Mouse (Mus musculus): ENCODE measurements at regions not wholly inside any gene's neighbourhood (a gene's known extent, or its start where the extent isn't known, plus 50 kb on each side); places are given as distances from the start of the nearest gene placed in this dataset.

DNA sequence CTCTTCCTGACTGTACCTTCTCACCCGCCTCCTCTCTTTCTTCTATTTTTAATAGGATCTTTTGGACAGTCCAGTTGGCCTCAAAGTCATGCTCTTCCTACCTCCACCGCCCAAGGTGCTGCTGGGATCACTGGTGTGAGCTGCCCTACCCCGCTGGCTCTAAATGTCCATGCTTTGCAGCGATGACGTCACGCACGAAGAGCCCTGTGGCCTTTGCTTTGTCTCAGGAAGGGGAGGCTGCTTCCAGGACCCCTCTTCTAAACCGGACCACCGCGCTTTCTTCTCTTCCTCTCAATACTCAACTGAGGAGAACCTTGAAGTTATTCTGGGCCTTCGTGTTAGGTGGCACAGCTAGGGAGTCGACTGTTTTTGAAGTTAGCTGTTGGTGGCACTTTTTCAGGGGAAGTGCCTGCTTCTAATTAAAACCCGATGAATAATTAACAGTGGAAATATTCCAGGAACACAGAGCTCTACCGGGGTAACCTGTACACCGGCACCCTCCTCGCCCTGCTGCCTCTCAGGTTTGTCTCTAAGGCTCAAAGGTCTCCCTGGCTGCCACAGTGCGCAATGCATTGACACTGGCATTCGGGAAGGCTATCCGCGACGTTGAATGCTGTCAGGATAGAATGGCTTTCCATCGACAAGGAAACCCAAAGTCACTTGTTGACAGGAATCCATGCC is 188.7 kb downstream of the Ifng start:
- DNase-seq: no peak

DNA sequence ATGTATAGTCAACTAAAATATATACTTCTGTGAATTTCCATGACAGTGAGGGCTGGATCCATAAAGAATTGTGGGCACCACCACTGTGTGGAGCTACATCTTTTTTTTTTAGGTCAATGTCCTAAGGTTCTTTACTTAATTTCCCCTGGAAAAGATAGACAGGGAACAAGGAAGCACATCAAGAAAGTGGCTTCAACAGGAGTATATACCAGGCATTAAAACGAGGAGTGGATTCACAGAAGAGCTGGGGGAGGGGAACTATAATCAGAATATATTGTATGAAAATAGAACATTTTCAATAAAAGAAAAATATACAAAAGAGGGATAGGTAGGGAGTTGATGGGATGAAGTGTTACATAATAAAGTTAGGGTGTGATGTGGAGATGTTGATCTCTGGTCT is 190.9 kb downstream of the Ifng start:
- DNase-seq: no peak

DNA sequence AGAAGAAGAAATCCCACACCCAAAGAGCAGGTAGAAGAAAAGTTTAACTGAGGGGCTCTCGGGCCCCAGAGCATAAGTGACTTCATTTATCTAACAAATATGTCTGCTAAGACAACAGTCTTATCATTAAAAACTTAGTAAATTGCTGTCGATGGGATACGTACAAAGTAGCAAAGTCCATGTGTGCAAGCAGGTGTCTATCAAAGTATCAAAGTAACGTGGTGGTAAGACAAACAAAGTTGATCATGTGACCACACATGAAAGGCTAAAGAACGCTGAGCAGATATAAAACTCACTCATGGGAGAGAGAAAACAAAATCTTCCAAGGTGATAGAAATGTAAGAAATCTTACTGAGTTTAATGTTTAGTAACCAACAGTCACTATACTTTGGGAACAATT is 191.3 kb downstream of the Ifng start:
- no peak for DNase-seq

DNA sequence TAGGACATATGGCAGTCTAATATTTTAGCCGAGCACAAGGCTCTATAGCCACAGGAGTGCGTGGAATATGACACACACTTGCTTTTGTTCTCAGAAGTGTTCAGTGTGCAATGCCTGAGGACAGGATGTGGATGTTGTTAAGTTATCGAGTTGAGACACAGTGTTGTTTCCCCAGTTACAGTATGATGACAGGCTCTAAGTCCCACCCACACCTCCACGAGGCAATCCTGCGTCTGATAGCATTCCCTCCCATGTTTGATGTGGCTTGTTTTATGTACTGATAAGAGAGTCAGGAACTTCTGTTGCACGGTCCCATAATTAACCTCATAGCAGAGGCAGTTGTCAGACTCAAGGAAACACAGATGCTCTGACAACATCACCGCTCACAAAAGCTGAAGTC is 192.6 kb downstream of the Ifng start:
- no peak for DNase-seq

DNA sequence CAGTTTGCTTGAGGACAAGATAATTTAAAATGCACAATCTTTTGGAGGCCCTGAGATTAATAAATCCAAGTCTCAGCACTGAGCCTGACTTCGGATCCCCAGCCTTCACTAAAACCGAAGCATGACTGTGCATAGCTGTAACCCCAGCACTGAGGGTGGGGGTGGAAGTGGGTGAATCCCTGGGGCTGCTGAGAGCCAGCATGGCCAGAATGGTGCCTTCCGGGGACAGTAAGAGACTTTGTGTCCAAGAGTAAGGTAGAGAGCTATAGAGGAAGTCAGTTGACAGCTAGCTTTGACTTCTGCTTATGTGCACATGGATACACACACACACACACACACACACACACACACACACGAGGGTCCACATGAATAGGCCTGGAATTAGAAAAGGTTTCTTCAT is 198.3 kb downstream of the Ifng start:
- DNase-seq: no peak

DNA sequence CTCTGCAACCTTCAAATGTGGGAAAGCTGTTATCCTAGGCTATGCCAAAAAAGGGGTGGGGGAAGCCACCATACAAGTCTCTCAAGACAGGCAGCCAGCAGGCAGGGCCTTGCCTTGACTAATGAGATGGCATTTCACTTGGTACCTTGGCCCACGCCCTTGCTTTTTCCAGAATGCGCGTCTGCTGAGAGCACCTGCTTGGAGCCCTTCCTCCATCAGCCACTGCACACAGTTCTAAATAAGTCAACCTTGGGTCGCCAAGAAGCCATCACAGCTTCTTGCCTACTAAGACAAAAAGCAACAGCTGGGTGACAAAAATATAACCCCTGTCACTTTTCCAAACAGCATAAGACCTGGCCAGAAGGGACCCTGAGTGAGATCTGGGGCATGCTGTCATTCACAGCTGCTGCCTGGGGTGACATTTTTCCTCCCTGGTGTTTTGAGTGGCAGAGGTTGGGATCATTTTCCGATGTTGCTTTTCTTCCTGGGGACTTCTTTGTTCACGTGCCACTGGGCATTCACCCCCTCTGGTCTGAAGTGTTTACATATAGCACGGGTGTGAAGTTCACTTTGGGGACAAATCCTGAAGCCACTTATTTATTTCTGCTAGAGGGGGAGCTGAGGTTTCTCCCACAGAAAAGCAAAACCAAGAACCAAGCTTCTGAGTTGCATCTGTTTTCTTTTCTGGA is 199.4 kb downstream of the Ifng start:
- no peak for DNase-seq

DNA sequence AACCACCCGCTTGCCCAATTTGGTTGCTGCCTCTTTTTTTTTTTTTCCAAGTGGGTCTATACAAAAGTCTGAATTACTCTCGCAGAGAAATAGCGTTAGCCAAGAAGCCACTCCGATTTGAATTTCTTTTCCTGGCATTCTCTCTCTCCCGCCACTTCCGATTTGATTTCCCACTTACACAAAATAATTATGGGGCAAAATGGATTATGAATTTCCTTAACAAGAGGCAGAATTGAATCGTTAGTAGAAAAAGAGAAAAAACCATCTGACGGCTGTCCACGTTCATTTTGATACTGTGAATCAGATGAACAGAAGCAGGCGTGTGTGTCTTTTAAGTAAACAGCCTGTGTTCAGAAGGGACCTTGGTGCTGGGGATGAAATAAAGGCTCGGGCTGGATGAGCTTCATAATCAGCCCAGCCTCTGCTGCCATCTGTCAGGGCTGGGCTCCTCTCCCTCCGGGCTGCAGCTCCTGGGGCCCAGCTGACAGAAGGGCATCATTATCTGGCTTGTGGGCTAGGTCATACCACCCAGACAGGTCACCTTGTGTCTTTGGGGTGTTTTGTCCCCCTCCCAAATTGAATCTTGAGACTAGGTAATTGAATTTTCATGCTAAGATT is 200.1 kb downstream of the Ifng start:
- peak; percentile 18 to 19 for DNase-seq

DNA sequence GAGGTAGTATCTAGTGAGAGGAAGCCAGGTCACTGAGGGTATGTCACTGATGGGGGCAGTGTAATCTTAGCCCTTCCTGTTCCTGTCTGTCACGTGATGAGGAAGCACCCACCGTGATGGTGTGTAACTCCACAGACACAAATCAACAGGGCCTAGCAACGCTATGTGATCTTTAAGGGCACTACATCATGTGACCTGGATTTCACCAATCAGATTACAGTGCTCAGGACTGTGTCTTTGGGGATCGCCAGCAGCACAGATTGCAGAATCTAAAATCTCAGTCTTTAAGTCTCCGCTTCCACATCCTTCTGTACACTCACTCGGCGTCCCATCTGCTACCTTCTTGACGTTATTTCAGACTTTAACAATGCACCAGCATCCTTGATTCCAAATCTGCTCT is 202.8 kb downstream of the Ifng start:
- no peak for DNase-seq

DNA sequence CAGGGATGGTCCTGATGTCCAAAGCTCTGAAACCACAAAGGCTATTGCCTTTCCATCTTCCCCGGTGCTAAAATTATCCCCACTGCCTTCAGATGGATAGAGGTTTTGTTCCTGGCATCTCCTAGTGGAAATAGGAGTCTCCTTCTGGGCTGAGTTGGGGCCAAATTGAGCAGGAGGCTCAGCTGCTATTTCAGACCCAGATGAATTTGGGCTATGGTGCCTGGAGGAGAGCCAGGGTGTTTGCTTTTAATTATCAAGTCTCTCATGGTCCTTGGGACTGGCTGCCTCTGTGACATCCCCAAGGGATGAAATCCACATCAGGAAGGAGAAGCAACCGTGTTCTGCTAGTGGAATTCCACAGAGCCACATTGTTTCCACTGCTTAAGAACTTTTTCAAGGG is 207.3 kb downstream of the Ifng start:
- peak; percentile 53 to 54 for DNase-seq

DNA sequence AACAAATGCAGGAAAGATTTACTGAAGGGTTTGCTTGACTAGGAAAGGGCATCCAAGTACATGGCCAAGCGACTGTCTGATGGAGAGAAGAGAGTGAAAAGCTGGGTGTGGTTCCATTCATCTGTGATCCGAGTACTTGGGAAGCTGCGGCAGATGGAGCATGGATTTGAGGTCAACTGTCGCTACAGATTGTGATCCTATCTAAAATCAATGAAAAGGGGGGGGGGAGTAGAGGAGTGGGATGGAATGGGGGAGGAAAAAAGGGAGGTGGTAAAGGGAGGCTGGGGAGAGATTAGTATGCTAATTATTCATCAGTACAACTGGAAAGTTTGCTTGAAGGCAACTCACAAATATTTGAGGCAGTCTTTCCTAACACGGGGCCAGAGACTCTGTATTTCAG is 213.4 kb downstream of the Dyrk2 start:
- no peak for DNase-seq

DNA sequence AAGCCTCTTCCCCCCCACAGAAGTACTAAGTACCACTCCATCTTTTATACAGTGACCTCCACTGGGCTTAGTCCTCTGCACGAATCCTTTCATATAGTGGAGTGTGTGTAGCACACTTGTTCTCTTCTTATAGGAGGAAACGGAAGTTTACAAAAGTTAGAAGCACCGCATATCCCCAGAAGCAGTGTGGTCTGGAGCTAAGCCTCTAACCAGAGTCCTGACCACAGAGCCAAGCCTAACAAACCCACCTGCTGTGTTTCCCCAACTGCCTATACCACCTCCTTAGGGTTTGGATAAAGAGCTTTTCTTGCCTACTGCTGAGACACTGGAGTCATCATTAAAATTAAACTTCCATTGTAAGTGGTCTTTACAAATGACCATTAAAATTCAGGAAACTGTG is 204.0 kb downstream of the Dyrk2 start:
- DNase-seq: no peak

DNA sequence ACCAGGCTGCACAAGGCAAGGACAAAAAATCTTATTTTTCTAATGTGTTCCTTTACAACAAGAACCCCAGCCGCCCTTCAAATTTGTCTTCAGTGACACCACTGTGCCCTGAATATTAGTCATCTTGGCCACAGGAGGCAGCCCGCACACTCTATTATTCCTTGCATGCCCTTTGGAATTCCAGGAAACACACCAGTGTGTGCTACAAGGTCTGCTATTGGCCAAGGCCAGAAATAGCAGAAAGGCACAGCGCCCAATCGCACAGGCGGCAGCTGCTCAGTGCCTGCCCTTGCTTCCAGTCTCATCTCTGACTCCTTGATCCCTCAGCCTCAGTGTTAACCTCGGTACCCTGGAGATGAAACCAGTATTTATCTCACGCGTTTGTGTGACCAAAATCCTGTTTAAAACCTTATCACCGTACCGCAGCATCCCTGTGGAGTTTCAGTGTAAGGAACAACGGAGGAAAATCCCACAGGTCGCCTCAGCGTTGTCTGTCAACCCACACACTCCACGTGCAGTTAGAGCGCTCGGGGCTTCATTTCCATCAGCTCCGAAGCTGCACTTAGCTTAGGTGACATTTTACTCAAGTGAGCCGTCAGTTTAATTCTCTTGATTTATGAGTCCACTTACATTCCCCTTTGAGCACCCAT is 194.1 kb downstream of the Dyrk2 start:
- peak; percentile 3 to 6 for DNase-seq

DNA sequence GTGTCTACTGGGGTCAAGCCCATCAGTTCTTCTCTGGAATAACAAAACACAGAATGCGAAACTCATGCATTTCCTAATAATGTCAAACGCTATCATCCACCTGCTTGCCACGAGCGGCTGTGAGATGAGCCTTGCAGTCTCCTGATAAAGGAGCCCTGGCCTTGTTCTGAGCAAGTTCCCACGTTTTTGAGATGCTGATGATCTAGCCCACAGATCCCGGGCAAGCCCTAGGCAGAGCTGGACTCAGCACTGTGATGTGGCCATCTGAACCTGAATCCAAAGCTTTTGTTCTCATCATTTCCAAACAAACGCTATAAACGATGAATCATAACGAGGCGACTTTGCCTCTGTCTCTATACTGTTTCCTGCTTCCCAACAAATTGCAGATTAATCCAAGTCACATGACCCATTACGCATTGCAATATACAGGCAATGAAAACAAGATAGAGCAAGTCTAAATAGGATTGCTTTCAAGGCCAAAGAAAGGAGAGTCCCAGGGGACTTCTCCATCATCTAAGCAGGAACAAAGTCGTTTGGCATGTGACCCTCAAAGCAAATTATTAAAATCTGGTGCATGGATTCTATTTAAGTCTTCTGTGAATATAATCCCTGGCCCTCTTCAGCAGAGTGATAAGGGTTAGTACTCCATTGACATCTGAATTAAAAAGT is 191.1 kb downstream of the Dyrk2 start:
- no peak for DNase-seq

DNA sequence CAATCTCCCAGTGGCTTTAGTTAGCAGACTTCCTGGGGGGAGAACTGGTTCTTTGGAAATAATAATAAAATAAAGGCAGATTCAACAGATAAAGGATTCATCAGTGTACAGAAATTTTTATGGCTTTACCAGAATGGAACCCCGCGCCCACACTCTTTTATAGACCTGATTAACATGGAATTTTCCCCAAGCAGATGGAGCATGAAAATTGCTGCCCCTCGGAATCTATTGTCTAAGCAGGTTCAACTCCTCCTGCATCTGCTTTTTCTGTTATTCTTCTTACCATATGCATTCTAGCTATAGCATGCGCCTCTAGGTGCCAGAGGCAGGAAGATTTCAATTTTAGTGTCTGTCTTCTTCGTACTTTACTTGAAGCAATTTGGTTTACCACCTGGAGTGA is 190.5 kb downstream of the Dyrk2 start:
- DNase-seq: no peak

DNA sequence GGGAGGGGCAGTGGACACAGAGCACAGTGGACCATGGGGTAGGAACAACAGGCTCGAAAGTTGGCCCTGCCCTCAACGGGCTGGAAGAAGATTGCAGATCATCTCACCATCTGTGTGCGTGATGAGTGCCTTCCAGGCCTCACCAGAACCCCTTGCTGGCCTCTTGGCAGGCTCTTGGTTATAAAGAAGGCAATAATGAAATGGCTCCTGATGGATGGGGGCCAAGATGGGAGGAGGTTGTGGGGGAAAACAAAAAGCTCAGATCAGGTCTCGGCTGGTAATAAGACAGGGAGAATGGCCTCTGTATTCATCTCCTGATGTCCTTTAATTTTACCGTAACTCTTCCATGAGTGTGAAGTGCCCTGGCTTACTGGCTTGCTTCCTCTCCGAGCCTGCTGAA is 189.1 kb downstream of the Dyrk2 start:
- DNase-seq: no peak

DNA sequence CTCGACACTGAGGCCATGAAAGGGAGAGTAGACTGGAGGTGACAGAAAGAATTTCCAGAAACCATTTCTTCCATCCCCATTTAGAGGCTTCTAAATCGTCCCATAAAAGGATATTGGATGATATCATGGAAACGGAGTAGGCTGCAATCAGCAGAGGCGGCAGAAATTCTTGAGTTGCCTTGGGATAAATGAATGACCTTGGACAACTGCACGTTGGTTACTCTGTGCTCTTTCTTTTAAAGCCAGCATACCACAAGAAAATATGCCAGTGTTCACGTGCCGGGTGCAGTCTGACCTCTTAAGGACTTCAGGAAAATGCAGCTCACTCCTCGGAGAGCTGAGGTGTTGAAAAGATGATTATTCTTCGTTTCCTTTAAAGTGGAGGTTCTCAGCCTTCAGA is 186.7 kb downstream of the Dyrk2 start:
- DNase-seq: no peak

DNA sequence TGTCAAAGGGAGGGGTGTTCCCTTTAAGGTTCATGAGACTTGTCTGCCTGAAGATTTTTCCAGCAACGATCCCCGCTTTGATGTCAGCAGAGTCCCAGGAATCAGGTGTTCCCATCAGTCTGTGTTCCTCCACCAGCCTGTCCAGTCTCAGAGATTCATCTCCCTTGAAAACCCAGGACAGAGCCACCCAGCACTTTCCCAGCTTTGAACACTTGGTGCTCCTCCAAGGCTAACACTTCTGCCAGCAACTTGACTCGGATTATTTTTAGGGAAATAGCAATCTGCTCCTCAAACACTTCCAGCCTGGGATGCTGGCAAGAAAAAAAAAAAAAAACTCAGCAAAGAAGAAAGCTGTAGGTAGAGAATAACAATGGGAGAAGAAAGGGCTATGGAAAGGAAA is 170.7 kb downstream of the Dyrk2 start:
- DNase-seq: no peak

DNA sequence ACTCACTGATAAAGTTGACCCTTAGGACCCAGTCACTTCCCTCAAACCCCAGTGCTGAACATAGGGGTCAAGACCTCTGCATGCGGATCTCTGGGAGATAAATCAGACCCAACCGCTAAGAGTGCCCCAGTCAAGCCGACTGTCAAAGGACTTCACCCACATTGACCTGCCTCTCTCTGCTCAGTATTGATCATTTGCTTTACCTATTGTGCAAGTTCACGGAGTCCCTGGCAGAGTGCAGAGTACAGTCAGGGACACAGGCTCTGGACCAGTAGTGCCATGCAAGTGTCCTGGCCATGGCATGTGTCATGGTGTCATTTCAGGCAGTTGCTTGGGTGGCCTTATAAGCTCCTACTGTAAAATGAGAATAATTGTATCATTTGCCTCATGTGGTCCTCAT is 169.9 kb downstream of the Dyrk2 start:
- no peak for DNase-seq

DNA sequence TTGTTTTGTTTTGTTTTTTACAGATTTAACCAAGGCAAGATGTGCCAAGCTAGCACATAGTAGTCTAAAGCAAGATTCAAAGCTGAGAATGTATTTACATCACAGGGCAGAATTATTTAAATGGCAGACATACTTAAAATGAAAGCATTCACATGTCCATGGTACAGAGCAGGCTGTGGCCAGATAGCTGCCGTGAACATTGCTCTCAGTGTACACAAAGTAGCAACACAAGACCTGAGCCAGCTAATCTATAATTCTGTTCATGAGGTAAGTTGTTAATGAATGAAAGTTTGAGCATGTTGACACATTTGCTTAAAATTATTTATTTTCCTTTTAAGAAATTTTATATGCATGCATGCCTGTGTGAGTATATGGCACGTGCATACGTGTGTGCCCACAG is 164.0 kb downstream of the Dyrk2 start:
- no peak for DNase-seq

DNA sequence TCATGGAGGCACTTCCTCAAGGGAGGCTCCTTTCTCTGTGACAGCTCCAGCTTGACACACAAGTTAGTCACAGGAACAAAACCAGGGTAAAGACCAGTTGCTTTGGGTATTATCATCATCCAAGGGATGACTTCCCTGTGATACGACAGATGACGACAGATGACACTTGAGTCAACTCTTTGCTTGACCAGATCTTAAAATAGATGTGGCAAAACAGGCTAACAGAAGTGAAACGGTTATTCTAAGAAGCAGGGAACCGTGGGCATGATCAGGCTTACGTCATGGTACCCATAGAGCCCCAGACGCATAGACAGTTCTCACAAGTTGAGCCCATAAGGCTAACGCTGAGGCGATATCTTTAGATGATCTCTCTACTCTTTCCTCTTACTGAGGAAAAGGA is 160.3 kb downstream of the Dyrk2 start:
- no peak for DNase-seq

DNA sequence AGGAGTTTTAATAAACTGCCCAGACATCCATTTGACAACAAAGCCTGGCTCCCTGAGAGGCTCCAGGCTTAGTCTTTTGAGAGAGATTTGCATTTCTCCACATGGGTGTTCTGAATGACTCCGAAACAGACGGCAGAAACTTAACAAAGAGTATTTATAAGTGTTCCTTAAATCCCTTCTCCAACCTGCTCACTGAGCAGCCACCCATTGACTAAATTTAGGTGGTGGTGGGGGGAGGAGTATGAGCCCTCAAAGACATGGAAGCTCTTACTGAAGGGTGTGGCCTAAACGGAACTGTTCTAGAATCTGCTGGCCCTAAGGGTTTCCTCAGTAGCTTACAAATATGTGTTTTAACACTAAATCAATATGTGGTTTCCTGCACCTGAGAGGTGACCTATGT is 158.5 kb downstream of the Dyrk2 start:
- no peak for DNase-seq

DNA sequence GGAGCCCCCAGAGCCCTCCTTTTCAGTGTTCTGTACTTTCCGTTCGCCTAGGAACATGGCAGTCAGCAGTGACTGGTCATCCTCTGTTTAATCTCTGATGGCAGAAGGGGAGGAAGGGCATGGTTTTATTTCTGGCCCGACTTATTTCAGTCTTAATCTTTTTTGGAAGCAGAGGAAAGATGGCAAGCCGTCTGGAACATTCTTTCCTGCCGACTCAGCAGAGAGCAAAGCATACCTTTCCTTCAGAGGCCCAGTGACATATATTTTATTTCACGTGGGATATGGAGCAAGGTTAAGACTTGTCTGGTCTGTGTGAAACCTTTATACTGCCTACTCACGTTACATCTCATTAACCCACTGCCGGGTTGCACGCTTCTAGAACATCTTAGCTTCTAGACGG is 158.1 kb downstream of the Dyrk2 start:
- no peak for DNase-seq

DNA sequence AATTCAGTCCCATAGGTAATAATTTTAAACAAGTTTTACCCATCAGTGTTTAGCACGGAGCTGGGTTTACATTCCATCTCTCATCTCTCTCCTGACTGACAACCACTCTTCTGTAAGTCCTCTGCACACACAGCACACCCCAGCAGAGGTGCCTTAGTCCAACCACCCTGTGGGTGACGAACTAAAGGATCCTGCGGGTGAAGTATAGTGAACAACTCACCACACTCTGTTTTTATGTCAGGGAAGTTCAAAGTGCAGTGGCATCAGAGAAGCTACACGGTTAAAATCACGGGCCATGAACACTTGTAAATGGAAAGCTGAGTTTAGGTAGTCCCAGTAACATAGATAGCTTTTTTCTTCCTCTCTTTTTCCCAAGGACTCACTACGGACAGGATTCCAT is 157.1 kb downstream of the Dyrk2 start:
- DNase-seq: no peak

Measured in cerebellum, postnatal 36 days (tissue).